Mouse (Mus musculus) intestine, embryonic 16.5 days (tissue): ENCODE results near the gene Slc7a7. TPM values are rescaled to one million over a fixed set of nuclear protein-coding genes. Genes with fewer than 3 reads are reported as not detected.

ENCODE experiments used
- ATAC-seq: fragments of 200-750 bp; cut with Nextera tagmentation; 2 replicates; pipeline ENCODE4 v1.8.0; 2017; ENCODE audit warnings: moderate TSS enrichment, moderate library complexity
- H3K27ac ChIP-seq: fragments of 300-500 bp; sonication (generic); 2 replicates; pipeline ENCODE4 v1.5.1; 2014; ENCODE audit warnings: mild to moderate bottlenecking, low read length
- H3K27me3 ChIP-seq: fragments of 300-500 bp; sonication (generic); replicated peaks from 2 replicates; pipeline ENCODE4 v1.6.1; 2014; ENCODE audit warnings: low read length, control low read depth, mixed read lengths; ENCODE audit not compliant: control insufficient read depth, insufficient read depth
- H3K36me3 ChIP-seq: fragments of 300-500 bp; sonication (generic); 2 replicates; pipeline ENCODE4 v1.6.1; 2014; ENCODE audit warnings: low read length, control low read depth; ENCODE audit not compliant: control insufficient read depth, insufficient read depth
- H3K4me1 ChIP-seq: fragments of 300-500 bp; sonication (generic); 2 replicates; pipeline ENCODE4 v1.6.1; 2014; ENCODE audit warnings: low read length, control low read depth, mixed read lengths; ENCODE audit not compliant: control insufficient read depth, insufficient read depth
- H3K4me2 ChIP-seq: fragments of 300-500 bp; sonication (generic); 2 replicates; pipeline ENCODE4 v1.6.1; 2014; ENCODE audit warnings: low read depth, low read length, control low read depth
- H3K4me3 ChIP-seq: fragments of 300-500 bp; sonication (generic); 2 replicates; pipeline ENCODE4 v1.5.1; 2014; ENCODE audit warnings: mild to moderate bottlenecking, low read length
- H3K9ac ChIP-seq: fragments of 300-500 bp; sonication (generic); 2 replicates; pipeline ENCODE4 v1.6.1; 2014; ENCODE audit warnings: low read depth, low read length
- H3K9me3 ChIP-seq: fragments of 300-500 bp; sonication (generic); 2 replicates; pipeline ENCODE4 v1.6.1; 2016; ENCODE audit warnings: low read length, control low read depth; ENCODE audit not compliant: control insufficient read depth
- WGBS: fragments of 180-500 bp; shearing (Covaris S2); extraction: QIAGEN DNeasy Blood & Tissue Kit; methylation state at CpG from one replicate; pipeline ENCODE4 v1.1.7; 2014; 5-methylcytosine and 5-hydroxymethylcytosine counted together
- polyA plus RNA-seq: library from polyadenylated mRNA; unstranded; fragments of >200 nt; fragmentation: Nextera tagmentation; extraction: Ambion mirVana; gene quantifications from 2 replicates; pipeline ENCODE4 v1.2.1, GENCODE M21; 2015

Gene Slc7a7
- polyA plus RNA-seq, 1 experiment from 2014 or later = 93.8 TPM

GRCm38 (mm10) chr14:54415241-54416020, 2.1 kb downstream of the Slc7a7 start:
- 28% methylated on average over 13 of the region's 13 CpGs for WGBS
- peak; percentile 29 for ATAC-seq

GRCm38 (mm10) chr14:54413877-54414700, 3.5 kb downstream of the Slc7a7 start:
- Histone ChIP-seq H3K27ac (peak overlapping the region; percentile 67), H3K27me3 (no peaks in the 10 kb centered on the region), H3K4me1 (peaks cover 27% of the 10 kb centered on the region), H3K36me3 (no peaks in the 10 kb centered on the region), H3K4me2 (peak overlapping the region; percentile 49), H3K9me3 (no peaks in the 10 kb centered on the region), H3K9ac (peak overlapping the region; percentile 53), H3K4me3 (peak overlapping the region; percentile 35)
- WGBS = 14% methylated on average over 18 of the region's 18 CpGs
- no peak for ATAC-seq

More at GRCm38 (mm10) chr14:54415241-54416020, 2.1 kb downstream of the Slc7a7 start:
- Histone ChIP-seq H3K27ac (no peak overlapping the region), H3K9ac (no peak overlapping the region), H3K36me3 (no peaks in the 10 kb centered on the region), H3K9me3 (no peaks in the 10 kb centered on the region), H3K4me1 (peaks cover 22% of the 10 kb centered on the region), H3K4me2 (no peak overlapping the region), H3K27me3 (no peaks in the 10 kb centered on the region), H3K4me3 (no peak overlapping the region)

- Histone ChIP-seq H3K27ac (0 out of 2 replicates have a peak overlapping the region, but pooled peaks have one; percentile 11), H3K4me2 (0 out of 2 replicates have a peak overlapping the region, but pooled peaks have one; percentile 26), H3K36me3 (no peaks in the 10 kb centered on the region), H3K4me1 (peaks cover 27% of the 10 kb centered on the region), H3K9ac (no peak overlapping the region), H3K27me3 (no peaks in the 10 kb centered on the region), H3K4me3 (no peak overlapping the region), H3K9me3 (no peaks in the 10 kb centered on the region)
- ATAC-seq = no peak
- WGBS = 46% methylated on average over 2 of the region's 2 CpGs
These were observed 4.9 kb downstream of the Slc7a7 start for GRCm38 (mm10) chr14:54412629-54413170.

GRCm38 (mm10) chr14:54412000-54412576, 5.5 kb downstream of the Slc7a7 start:
- Histone ChIP-seq H3K27me3 (no peaks in the 10 kb centered on the region), H3K4me1 (peaks cover 24% of the 10 kb centered on the region), H3K9ac (no peak overlapping the region), H3K27ac (no peak overlapping the region), H3K4me3 (no peak overlapping the region), H3K36me3 (no peaks in the 10 kb centered on the region), H3K9me3 (no peaks in the 10 kb centered on the region), H3K4me2 (no peak overlapping the region)
- no peak for ATAC-seq
- 70% methylated on average over 9 of the region's 9 CpGs for WGBS

- Histone ChIP-seq H3K4me3 (peak overlapping the region; percentile 41), H3K27me3 (no peaks in the 10 kb centered on the region), H3K4me2 (peak overlapping the region; percentile 55), H3K4me1 (peaks cover 22% of the 10 kb centered on the region), H3K9me3 (no peaks in the 10 kb centered on the region), H3K9ac (peak overlapping the region; percentile 71), H3K27ac (peak overlapping the region; percentile 90), H3K36me3 (no peaks in the 10 kb centered on the region)
- 27% methylated on average over 17 of the region's 17 CpGs for WGBS
- peak; percentile 87 for ATAC-seq
These were observed 7.4 kb downstream of the Slc7a7 start for GRCm38 (mm10) chr14:54409980-54410810.

GRCm38 (mm10) chr14:54409057-54409645, 8.4 kb downstream of the Slc7a7 start:
- peak overlapping the region; percentile 55 for H3K4me2 ChIP-seq
- no peaks in the 10 kb centered on the region for H3K9me3 ChIP-seq
- no peaks in the 10 kb centered on the region for H3K27me3 ChIP-seq
- no peaks in the 10 kb centered on the region for H3K36me3 ChIP-seq
- peaks cover 16% of the 10 kb centered on the region for H3K4me1 ChIP-seq
- H3K4me3 ChIP-seq = peak overlapping the region; percentile 41
- H3K27ac ChIP-seq = peak overlapping the region; percentile 90
- peak overlapping the region; percentile 71 for H3K9ac ChIP-seq
- WGBS = 66% methylated on average over 7 of the region's 7 CpGs
- ATAC-seq = no peak

- H3K27ac ChIP-seq = peak overlapping the region; percentile 90
- H3K4me1 ChIP-seq = peaks cover 10% of the 10 kb centered on the region; the same call in 1 of the 2 replicates
- H3K27me3 ChIP-seq = no peaks in the 10 kb centered on the region
- peak overlapping the region; percentile 71 for H3K9ac ChIP-seq
- no peaks in the 10 kb centered on the region for H3K9me3 ChIP-seq
- 73% methylated on average over 25 of the region's 25 CpGs for WGBS
- no peaks in the 10 kb centered on the region for H3K36me3 ChIP-seq
- H3K4me3 ChIP-seq = peak overlapping the region; percentile 41
- peak overlapping the region; percentile 55 for H3K4me2 ChIP-seq
- ATAC-seq = 0 out of 2 replicates have a peak, but pooled peaks have one; percentile 24
These were observed 9.1 kb downstream of the Slc7a7 start for GRCm38 (mm10) chr14:54408336-54409056.

- Histone ChIP-seq H3K27me3 (no peaks in the 10 kb centered on the region), H3K4me3 (no peak overlapping the region), H3K36me3 (no peaks in the 10 kb centered on the region), H3K4me1 (peaks cover 18% of the 10 kb centered on the region; the same call in 1 of the 2 replicates), H3K9me3 (no peaks in the 10 kb centered on the region), H3K4me2 (peak overlapping the region; percentile 1; the same call in 1 of the 2 replicates), H3K27ac (no peak overlapping the region), H3K9ac (no peak overlapping the region)
- 32% methylated on average over 3 of the region's 3 CpGs for WGBS
- peak; percentile 60 for ATAC-seq
These were observed 15.9 kb downstream of the Slc7a7 start for GRCm38 (mm10) chr14:54401723-54402122.
